ENCODE assay signal across 11 mouse cellular contexts in the genomic region with DNA sequence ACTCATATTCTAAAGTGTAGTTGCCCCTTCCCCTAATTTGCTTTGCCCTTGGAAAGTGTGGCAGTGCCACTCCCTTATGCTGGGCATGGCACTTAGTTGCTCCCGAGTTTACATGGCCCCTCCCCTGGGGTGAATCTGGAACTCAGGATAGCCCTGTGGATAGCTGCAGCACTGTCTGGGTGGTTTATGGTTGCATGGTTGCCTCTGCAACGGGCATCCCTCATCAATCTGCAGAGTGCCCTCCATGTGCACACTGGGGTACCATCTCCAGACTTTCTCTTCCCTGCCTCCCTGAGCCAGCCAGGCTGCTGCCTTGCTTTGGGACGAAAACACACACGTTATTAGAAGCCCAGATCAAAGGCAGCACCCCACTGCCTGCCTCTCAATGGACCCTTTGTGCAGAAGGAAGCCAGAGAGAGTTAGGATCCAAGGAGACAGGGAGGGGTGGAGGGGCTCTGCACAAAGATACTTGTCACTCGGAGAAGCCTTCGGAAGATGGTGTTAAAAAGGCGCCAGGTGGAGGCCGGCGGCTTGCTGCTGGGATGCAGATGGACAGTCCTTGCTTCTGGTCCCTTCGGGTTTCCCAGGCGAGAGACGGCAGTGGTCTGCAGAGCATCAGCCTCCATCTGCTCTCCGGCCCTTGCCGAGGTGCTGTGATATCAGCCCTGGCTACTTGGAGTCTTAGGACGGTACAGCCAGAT. TPM values are rescaled to one million over a fixed set of nuclear protein-coding genes. Genes with fewer than 3 reads are reported as not detected.
DNase-seq lines count a peak whose midpoint lies in the region; ATAC-seq and TF ChIP-seq lines count a peak whose summit lies in the region.
"Had no signal": no experiment of that assay in that cellular context is flagged by ENCODE, and none has a peak within 500 bp of the region (broad histone marks: within the 10 kb centered on the region; RNA-seq: fewer than 3 reads in every experiment).

No protein-coding gene starts in this region.

- WGBS in embryonic facial prominence, embryonic 12.5 days: 7% methylated on average over 15 of the region's 15 CpGs
- 5% methylated on average over 15 of the region's 15 CpGs for whole genome bisulfite sequencing in hindbrain, postnatal 0 days

- H3K36me3 ChIP-seq in embryonic facial prominence, embryonic 12.5 days: no peaks in the 10 kb centered on the region
- H3K36me3 ChIP-seq in hindbrain, postnatal 0 days (ENCODE audit: insufficient read depth, low read length): no peaks in the 10 kb centered on the region
- H3K36me3 ChIP-seq: heart, embryonic 15.5 days had no signal

- peaks cover 28% of the 10 kb centered on the region for H3K27me3 ChIP-seq in embryonic facial prominence, embryonic 12.5 days
- no peaks in the 10 kb centered on the region; the same call in 1 of the 2 replicates for H3K27me3 ChIP-seq in hindbrain, postnatal 0 days (ENCODE audit: insufficient read depth, low read length)

- no peak overlapping the region for H3K9ac ChIP-seq in embryonic facial prominence, embryonic 12.5 days
- peak overlapping the region; percentile 6; the same call in 1 of the 2 replicates for H3K9ac ChIP-seq in hindbrain, postnatal 0 days (replicated peaks; ENCODE audit: low read length)
- H3K9ac ChIP-seq: heart, embryonic 15.5 days had no signal

- ATAC-seq in embryonic facial prominence, embryonic 12.5 days (ENCODE audit: insufficient number of reproducible peaks, insufficient read depth, low FRiP score, low TSS enrichment): no peak
- peak; percentile 90 for ATAC-seq in hindbrain, postnatal 0 days

- no peak for TF ChIP-seq CTCF in hindbrain, postnatal 0 days (IDR thresholded peaks at IDR 0.05; ENCODE audit: low read depth)
- no peak for TF ChIP-seq CTCF in gastrocnemius, adult 2 months (IDR thresholded peaks at IDR 0.05)

- H3K4me1 ChIP-seq in embryonic facial prominence, embryonic 12.5 days: peaks cover 8% of the 10 kb centered on the region
- 0 out of 2 replicates have a peak, but pooled peaks cover 11% of the 10 kb centered on the region for H3K4me1 ChIP-seq in hindbrain, postnatal 0 days (ENCODE audit: insufficient read depth, low read length)
- H3K4me1 ChIP-seq: heart, embryonic 15.5 days had no signal

- H3K4me2 ChIP-seq in embryonic facial prominence, embryonic 12.5 days (replicated peaks): peak overlapping the region; percentile 11; the same call in 1 of the 2 replicates
- H3K4me2 ChIP-seq in hindbrain, postnatal 0 days (ENCODE audit: low read depth, low read length): peak overlapping the region; percentile 5; the same call in 1 of the 2 replicates
- H3K4me2 ChIP-seq: heart, embryonic 15.5 days had no signal

- DNase-seq in layer of hippocampus, postnatal 10 days (ENCODE audit: low spot score in 2 of 2): peak; percentile 49 to 51
- no peak for DNase-seq in layer of hippocampus, adult 11-12 months (ENCODE audit: low spot score)
- peak; percentile 75 for DNase-seq in hindbrain, postnatal 0 days (ENCODE audit: low spot score)
- peak; percentile 10 for DNase-seq in right cerebral cortex, adult 18-20 months
- DNase-seq in adrenal gland, postnatal 36 days: no peak
- no peak for DNase-seq in heart, postnatal 25 days (ENCODE audit: low spot score)
- no peak for DNase-seq in gastrocnemius, adult 2 months
- DNase-seq: B cell, adult 2 months had no signal

- intact Hi-C loops in heart, postnatal 25 days (cut with DNase I): no loop called here
- intact Hi-C loops in gastrocnemius, adult 2 months (cut with DNase I): no loop called here

- 0 out of 2 replicates have a peak overlapping the region, but pooled peaks have one; percentile 0 for H3K4me3 ChIP-seq in embryonic facial prominence, embryonic 12.5 days
- H3K4me3 ChIP-seq in hindbrain, postnatal 0 days (ENCODE audit: low read length): no peak overlapping the region
- no peak overlapping the region for H3K4me3 ChIP-seq in gastrocnemius, adult 2 months
- H3K4me3 ChIP-seq: heart, embryonic 15.5 days had no signal

- H3K9me3 ChIP-seq in embryonic facial prominence, embryonic 12.5 days: no peaks in the 10 kb centered on the region
- H3K9me3 ChIP-seq in hindbrain, postnatal 0 days (ENCODE audit: low read length): no peaks in the 10 kb centered on the region
- H3K9me3 ChIP-seq: heart, embryonic 15.5 days had no signal

- no peak overlapping the region for H3K27ac ChIP-seq in embryonic facial prominence, embryonic 12.5 days
- H3K27ac ChIP-seq in hindbrain, postnatal 0 days: peak overlapping the region; percentile 64; the same call in 1 of the 2 replicates
- no peak overlapping the region for H3K27ac ChIP-seq in gastrocnemius, adult 2 months
- H3K27ac ChIP-seq: heart, embryonic 15.5 days; macrophage had no signal

RNA-seq across cellular contexts. Expression of a gene that starts 8.9 kb away (rescaled TPM):
- 10 to 100 TPM; 16.9 to 17.4 TPM for total RNA-seq in layer of hippocampus, postnatal 10 days (2021)
- 82.5 and 89.0 TPM in 2 replicates for polyA plus RNA-seq in embryonic facial prominence, embryonic 12.5 days (2016; fragmentation: Nextera tagmentation; extraction: Ambion mirVana)
- total RNA-seq in hindbrain, postnatal 0 days (2014; rRNA removed): 53.9 and 74.5 TPM in 2 replicates
- 51.1 and 52.2 TPM in 2 replicates for polyA plus RNA-seq in hindbrain, postnatal 0 days (2015; fragmentation: Nextera tagmentation; extraction: Ambion mirVana)
- 10 to 100 TPM; 40.8 to 51.1 TPM for total RNA-seq in adrenal gland, postnatal 36 days (2021)
- 1 to 10 TPM; 2.9 to 3.9 TPM for total RNA-seq in heart, postnatal 25 days (2021)
- total RNA-seq in gastrocnemius, adult 2 months (2021): 1 to 10 TPM in 1 of 2 experiments, under 1 TPM in 1; 0.82 to 1.7 TPM
- polyA plus RNA-seq: macrophage had no signal

Comparison
In these comparisons a context has a peak if more than half of its experiments do, and no peak if none do; other contexts are left out.
1. DNase-seq: peak in layer of hippocampus, postnatal 10 days (2 of 2), hindbrain, postnatal 0 days (single experiment) and right cerebral cortex, adult 18-20 months (single experiment); none in layer of hippocampus, adult 11-12 months (single experiment), adrenal gland, postnatal 36 days (0 of 2), heart, postnatal 25 days (single experiment) and gastrocnemius, adult 2 months (single experiment).